Mouse (Mus musculus) olfactory bulb, adult 2 months (tissue): ENCODE measurements at regions not wholly inside any gene's neighbourhood (a gene's known extent, or its start where the extent isn't known, plus 50 kb on each side); places are given as distances from the start of the nearest gene placed in this dataset.

ENCODE experiments used
- CTCF ChIP-seq: fragments of 200-500 bp; IDR thresholded peaks from 2 replicates; pipeline ENCODE4 v1.5.1; 2012; ENCODE audit warnings: low read depth, mild to moderate bottlenecking, low read length, moderate library complexity; ENCODE audit not compliant: insufficient read depth
- POLR2A ChIP-seq: fragments of 200-500 bp; IDR thresholded peaks from 2 replicates; pipeline ENCODE4 v1.6.1; 2012; ENCODE audit warnings: mild to moderate bottlenecking, low read depth, low read length, moderate library complexity; ENCODE audit not compliant: insufficient read depth

- TF ChIP-seq CTCF (no peak), POLR2A (no peak)
Observed at GRCm38 (mm10) chr16:42718452-42718851, 157.2 kb upstream of the Zbtb20 start.
